Mouse (Mus musculus) hindbrain, embryonic 15.5 days (tissue): ENCODE data around the gene Akna. TPM values are rescaled to one million over a fixed set of nuclear protein-coding genes. Genes with fewer than 3 reads are reported as not detected.

Experiments used
- ATAC-seq: fragments of 200-750 bp; cut with Nextera tagmentation; 2 replicates; pipeline ENCODE4 v1.8.0; 2017; ENCODE audit warnings: low read depth, moderate number of reproducible peaks, moderate TSS enrichment; ENCODE audit not compliant: low FRiP score
- H3K27ac ChIP-seq: fragments of 300-500 bp; sonication (generic); replicated peaks from 2 replicates; pipeline ENCODE4 v1.5.1; 2015; ENCODE audit warnings: mild to moderate bottlenecking, inconsistent platforms
- H3K27me3 ChIP-seq: fragments of 300-500 bp; sonication (generic); 2 replicates; pipeline ENCODE4 v1.6.1; 2015; ENCODE audit warnings: control low read depth, inconsistent platforms
- H3K36me3 ChIP-seq: fragments of 300-500 bp; sonication (generic); 2 replicates; pipeline ENCODE4 v1.6.1; 2015; ENCODE audit warnings: control low read depth, inconsistent platforms
- H3K4me1 ChIP-seq: fragments of 300-500 bp; sonication (generic); replicated peaks from 2 replicates; pipeline ENCODE4 v1.6.1; 2015; ENCODE audit warnings: control low read depth, inconsistent platforms
- H3K4me2 ChIP-seq: fragments of 300-500 bp; sonication (generic); 2 replicates; pipeline ENCODE4 v1.6.1; 2015; ENCODE audit warnings: moderate library complexity, mild to moderate bottlenecking, inconsistent platforms
- H3K4me3 ChIP-seq: fragments of 300-500 bp; sonication (generic); 2 replicates; pipeline ENCODE4 v1.5.1; 2015; ENCODE audit warnings: mild to moderate bottlenecking, inconsistent platforms
- H3K9ac ChIP-seq: fragments of 300-500 bp; sonication (generic); 2 replicates; pipeline ENCODE4 v1.6.1; 2015; ENCODE audit warnings: inconsistent platforms
- H3K9me3 ChIP-seq: fragments of 300-500 bp; sonication (generic); 2 replicates; pipeline ENCODE4 v1.6.1; 2016; ENCODE audit warnings: control low read depth, inconsistent platforms
- WGBS: fragments of 180-500 bp; shearing (Covaris S2); methylation state at CpG from one replicate; pipeline ENCODE4 v1.1.7; 2015; 5-methylcytosine and 5-hydroxymethylcytosine counted together
- polyA plus RNA-seq: library from polyadenylated mRNA; unstranded; fragments of >200 nt; fragmentation: Nextera tagmentation; extraction: Ambion mirVana; gene quantifications from 2 replicates; pipeline ENCODE4 v1.2.1, GENCODE M21; 2015

Gene Akna
- polyA plus RNA-seq, 1 experiment from 2014 or later = 7.2 TPM

GRCm38 (mm10) chr4:63397981-63398537 lies 5.1 kb downstream of the Akna start:
- ATAC-seq = no peak
- Histone ChIP-seq H3K36me3 (0 out of 2 replicates have a peak, but pooled peaks cover 5% of the 10 kb centered on the region), H3K4me2 (no peak overlapping the region), H3K4me3 (no peak overlapping the region), H3K27ac (no peak overlapping the region), H3K9ac (no peak overlapping the region), H3K4me1 (peaks cover 7% of the 10 kb centered on the region), H3K27me3 (no peaks in the 10 kb centered on the region), H3K9me3 (no peaks in the 10 kb centered on the region)
- 78% methylated on average over 10 of the region's 10 CpGs for whole genome bisulfite sequencing

- Histone ChIP-seq H3K9me3 (no peaks in the 10 kb centered on the region), H3K36me3 (peaks cover 5% of the 10 kb centered on the region; the same call in 1 of the 2 replicates), H3K4me1 (peaks cover 15% of the 10 kb centered on the region), H3K27me3 (no peaks in the 10 kb centered on the region), H3K4me3 (no peak overlapping the region), H3K4me2 (no peak overlapping the region), H3K9ac (no peak overlapping the region), H3K27ac (no peak overlapping the region)
- no peak for ATAC-seq
- 87% methylated on average over 6 of the region's 6 CpGs for WGBS
Measured at GRCm38 (mm10) chr4:63391322-63391721, 11.8 kb downstream of the Akna start.

- Histone ChIP-seq H3K36me3 (peaks cover 10% of the 10 kb centered on the region; the same call in 1 of the 2 replicates), H3K27ac (peak overlapping the region; percentile 12; the same call in 1 of the 2 replicates), H3K4me1 (peaks cover 15% of the 10 kb centered on the region), H3K27me3 (no peaks in the 10 kb centered on the region), H3K4me3 (no peak overlapping the region), H3K9me3 (no peaks in the 10 kb centered on the region), H3K4me2 (no peak overlapping the region), H3K9ac (no peak overlapping the region)
- WGBS = 45% methylated on average over 11 of the region's 11 CpGs
- ATAC-seq = peak; percentile 45; the same call in 1 of the 2 replicates
Measured at GRCm38 (mm10) chr4:63389887-63390528, 13.1 kb downstream of the Akna start.

DNA sequence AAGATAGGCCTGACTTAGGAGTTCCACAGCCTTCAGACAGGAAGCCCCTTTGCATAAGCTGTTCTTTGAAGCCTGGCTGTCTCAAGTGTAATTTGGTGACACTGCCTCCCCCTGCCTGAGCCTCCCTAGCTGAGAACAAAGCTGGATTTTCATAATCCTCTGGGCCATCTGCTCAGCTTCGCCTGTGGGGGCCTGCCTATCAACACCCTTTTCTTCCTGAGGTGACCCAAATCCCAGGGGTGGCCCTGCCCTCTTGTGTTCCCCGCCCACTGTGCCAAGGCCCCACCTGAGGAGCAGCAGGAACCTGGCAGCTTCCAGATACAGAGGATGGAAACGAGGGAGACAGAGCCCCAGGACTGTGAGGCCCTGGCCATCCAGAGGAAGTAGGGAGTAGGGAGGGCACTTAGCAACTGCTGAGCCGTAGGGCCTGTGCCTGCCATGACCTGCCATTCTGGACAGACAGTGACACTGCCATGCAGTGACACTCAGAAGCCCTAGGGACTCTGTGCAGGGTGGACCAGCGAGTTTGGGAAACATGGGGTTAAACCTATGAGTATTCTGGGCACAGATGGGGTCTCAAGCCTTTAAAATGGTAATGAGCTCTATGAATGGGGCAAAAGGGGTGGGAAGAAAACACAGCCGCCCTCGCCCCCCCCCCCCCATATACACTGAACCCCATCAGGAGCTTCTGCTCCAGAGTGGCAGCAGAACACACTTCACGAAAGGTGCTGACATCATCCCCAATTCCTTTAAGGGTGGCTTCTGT lies 13.8 kb downstream of the Akna start:
- ATAC-seq = peak; percentile 52
- H3K27me3 ChIP-seq = no peaks in the 10 kb centered on the region
- H3K4me2 ChIP-seq = no peak overlapping the region
- H3K4me3 ChIP-seq = no peak overlapping the region
- H3K27ac ChIP-seq = peak overlapping the region; percentile 21; the same call in 1 of the 2 replicates
- 20% methylated on average over 8 of the region's 8 CpGs for WGBS
- peaks cover 7% of the 10 kb centered on the region; the same call in 1 of the 2 replicates for H3K36me3 ChIP-seq
- peaks cover 15% of the 10 kb centered on the region for H3K4me1 ChIP-seq
- H3K9ac ChIP-seq = 0 out of 2 replicates have a peak overlapping the region, but pooled peaks have one; percentile 10
- H3K9me3 ChIP-seq = no peaks in the 10 kb centered on the region

DNA sequence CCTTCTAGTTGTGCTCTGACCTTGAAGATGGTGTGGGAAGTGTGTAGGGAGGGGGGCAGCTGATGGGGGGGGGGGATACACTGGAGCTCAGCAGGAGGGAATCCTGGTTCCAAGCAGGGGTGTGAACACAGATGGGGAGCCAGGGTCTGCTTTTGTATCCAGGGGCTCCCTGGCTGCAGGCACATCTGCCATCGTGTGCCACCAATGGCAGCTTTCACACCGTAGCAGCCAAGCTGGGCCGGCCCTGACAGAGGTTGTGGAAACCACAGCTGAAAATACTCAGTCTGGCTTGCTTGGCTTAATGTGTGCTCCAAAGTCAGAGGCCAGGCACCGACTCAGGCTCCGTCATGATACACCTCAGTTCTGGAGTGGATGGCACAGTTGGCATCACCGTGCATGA lies 15.1 kb downstream of the Akna start:
- H3K36me3 ChIP-seq = peaks cover 5% of the 10 kb centered on the region; the same call in 1 of the 2 replicates
- H3K4me1 ChIP-seq = peaks cover 15% of the 10 kb centered on the region
- H3K9ac ChIP-seq = no peak overlapping the region
- no peak overlapping the region for H3K27ac ChIP-seq
- WGBS = 53% methylated on average over 6 of the region's 6 CpGs
- H3K9me3 ChIP-seq = no peaks in the 10 kb centered on the region
- no peak for ATAC-seq
- H3K4me2 ChIP-seq = no peak overlapping the region
- no peaks in the 10 kb centered on the region for H3K27me3 ChIP-seq
- no peak overlapping the region for H3K4me3 ChIP-seq

DNA sequence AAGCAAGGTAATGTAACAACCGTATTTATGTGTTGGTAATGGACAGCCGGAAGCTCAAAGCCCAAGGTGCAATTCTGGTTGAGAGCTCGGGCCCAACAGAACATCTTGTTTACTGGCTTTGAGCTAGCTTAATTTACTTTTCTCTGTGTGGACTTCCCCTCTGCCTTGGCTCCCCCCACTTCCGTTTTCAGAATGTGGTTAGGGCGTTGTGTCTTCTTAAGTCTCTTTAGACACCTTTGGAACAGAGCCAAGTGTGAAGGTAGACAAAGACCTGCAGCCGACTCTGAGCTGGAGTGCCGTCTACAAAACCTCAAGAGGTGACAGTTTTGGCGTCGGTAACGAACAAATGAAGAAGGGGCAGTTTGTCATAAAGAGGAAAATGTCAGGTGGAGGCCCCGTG lies 17.4 kb downstream of the Akna start:
- H3K9me3 ChIP-seq = no peaks in the 10 kb centered on the region
- 78% methylated on average over 11 of the region's 11 CpGs for WGBS
- no peak for ATAC-seq
- H3K4me1 ChIP-seq = peaks cover 15% of the 10 kb centered on the region
- no peak overlapping the region for H3K4me3 ChIP-seq
- H3K4me2 ChIP-seq = no peak overlapping the region
- no peak overlapping the region for H3K9ac ChIP-seq
- no peak overlapping the region for H3K27ac ChIP-seq
- H3K36me3 ChIP-seq = peaks cover 10% of the 10 kb centered on the region
- H3K27me3 ChIP-seq = no peaks in the 10 kb centered on the region

DNA sequence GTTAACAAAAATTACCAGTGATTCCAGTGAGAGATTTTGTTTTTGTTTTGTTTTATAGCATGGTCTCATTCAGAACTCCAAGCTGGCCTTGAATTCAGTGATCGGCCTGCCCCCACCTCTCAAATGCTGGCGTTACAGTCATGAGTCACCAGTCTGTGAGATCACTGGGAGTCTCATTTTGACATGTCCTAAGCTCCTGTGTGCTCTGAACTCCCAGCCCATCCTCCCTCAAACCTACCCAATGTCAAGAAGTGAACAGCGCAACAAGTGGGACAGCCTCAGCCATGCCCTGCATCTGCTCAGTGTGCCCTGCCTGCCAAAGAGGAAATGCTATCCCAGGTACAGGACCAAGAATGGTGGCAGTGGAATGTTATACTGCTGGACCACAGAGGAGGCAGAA lies 17.9 kb downstream of the Akna start:
- H3K27ac ChIP-seq = no peak overlapping the region
- peaks cover 15% of the 10 kb centered on the region for H3K4me1 ChIP-seq
- H3K4me2 ChIP-seq = no peak overlapping the region
- peaks cover 10% of the 10 kb centered on the region for H3K36me3 ChIP-seq
- H3K9me3 ChIP-seq = no peaks in the 10 kb centered on the region
- H3K27me3 ChIP-seq = no peaks in the 10 kb centered on the region
- no peak overlapping the region for H3K4me3 ChIP-seq
- 92% methylated on average over 3 of the region's 3 CpGs for WGBS
- no peak for ATAC-seq
- H3K9ac ChIP-seq = no peak overlapping the region

DNA sequence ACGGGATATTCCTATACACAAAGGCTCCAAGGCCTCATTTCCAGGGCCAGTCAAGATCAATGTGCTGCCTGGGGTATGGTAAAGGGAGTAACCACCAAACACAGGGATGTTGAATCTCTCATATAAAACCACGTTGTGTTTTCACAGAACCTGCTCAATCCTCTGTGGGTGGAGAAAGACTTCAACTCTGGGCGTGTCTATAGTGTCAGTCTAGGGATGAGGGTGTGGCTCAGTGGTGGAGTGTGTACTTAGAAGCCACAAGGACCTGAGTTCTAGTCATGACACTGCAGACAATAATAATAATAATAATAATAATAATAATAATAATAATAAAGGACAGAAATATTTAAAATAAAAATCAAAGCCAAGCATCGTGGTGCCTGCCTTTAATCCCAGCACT lies 18.9 kb downstream of the Akna start:
- ATAC-seq = no peak
- H3K4me3 ChIP-seq = no peak overlapping the region
- WGBS = 89% methylated on average over 4 of the region's 4 CpGs
- H3K9me3 ChIP-seq = no peaks in the 10 kb centered on the region
- H3K27ac ChIP-seq = no peak overlapping the region
- H3K27me3 ChIP-seq = no peaks in the 10 kb centered on the region
- peaks cover 10% of the 10 kb centered on the region for H3K36me3 ChIP-seq
- H3K4me1 ChIP-seq = peaks cover 8% of the 10 kb centered on the region
- H3K4me2 ChIP-seq = no peak overlapping the region
- no peak overlapping the region for H3K9ac ChIP-seq

DNA sequence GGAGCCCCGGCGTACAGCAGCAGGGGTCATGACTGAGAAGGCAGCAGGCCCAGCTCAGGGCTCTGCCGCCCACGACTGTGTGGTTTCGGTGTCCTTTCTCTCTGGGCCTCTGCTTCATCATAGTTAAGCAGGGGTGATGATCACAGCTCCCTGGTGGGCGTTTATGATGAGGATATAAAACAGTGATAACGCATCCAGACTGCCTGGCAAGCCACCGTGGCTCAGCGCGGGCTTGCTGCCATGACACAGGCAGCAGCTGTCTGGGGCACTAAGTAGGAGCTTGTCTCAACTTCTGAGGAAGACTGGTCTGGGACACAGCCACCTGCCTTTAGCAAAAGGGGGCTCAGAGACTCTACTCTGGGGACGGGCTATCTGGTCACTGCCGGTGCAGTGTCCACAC lies 19.7 kb downstream of the Akna start:
- WGBS = 74% methylated on average over 12 of the region's 12 CpGs
- no peak overlapping the region for H3K4me2 ChIP-seq
- H3K27ac ChIP-seq = no peak overlapping the region
- peaks cover 13% of the 10 kb centered on the region for H3K36me3 ChIP-seq
- H3K9ac ChIP-seq = no peak overlapping the region
- H3K4me1 ChIP-seq = 0 out of 2 replicates have a peak, but pooled peaks cover under 1% of the 10 kb centered on the region
- ATAC-seq = no peak
- H3K9me3 ChIP-seq = no peaks in the 10 kb centered on the region
- H3K4me3 ChIP-seq = no peak overlapping the region
- H3K27me3 ChIP-seq = no peaks in the 10 kb centered on the region

- Histone ChIP-seq H3K4me1 (no peaks in the 10 kb centered on the region), H3K9ac (no peak overlapping the region), H3K27me3 (no peaks in the 10 kb centered on the region), H3K36me3 (peaks cover 13% of the 10 kb centered on the region), H3K9me3 (no peaks in the 10 kb centered on the region), H3K27ac (no peak overlapping the region), H3K4me3 (no peak overlapping the region), H3K4me2 (no peak overlapping the region)
- WGBS = 90% methylated on average over 4 of the region's 4 CpGs
- ATAC-seq = no peak
Measured at GRCm38 (mm10) chr4:63382676-63383369, 20.3 kb downstream of the Akna start.

GRCm38 (mm10) chr4:63377483-63377882 lies 25.7 kb downstream of the Akna start:
- ATAC-seq = no peak
- Histone ChIP-seq H3K36me3 (peaks cover 12% of the 10 kb centered on the region), H3K4me1 (no peaks in the 10 kb centered on the region), H3K27ac (no peak overlapping the region), H3K4me3 (no peak overlapping the region), H3K9ac (no peak overlapping the region), H3K4me2 (no peak overlapping the region), H3K27me3 (no peaks in the 10 kb centered on the region), H3K9me3 (no peaks in the 10 kb centered on the region)
- 62% methylated on average over 7 of the region's 7 CpGs for WGBS
